Mouse (Mus musculus): ENCODE measurements around the gene 9330182L06Rik. TPM values are rescaled to one million over a fixed set of nuclear protein-coding genes. Genes with fewer than 3 reads are reported as not detected.

Gene 9330182L06Rik
- polyA plus RNA-seq, 1 experiment from 2014 or later = 2.5 TPM

GRCm38 (mm10) chr5:9364937-9365336 lies 99.0 kb downstream of the 9330182L06Rik start:
- no peaks in the 10 kb centered on the region for H3K27me3 ChIP-seq (replicated peaks)
- H3K9ac ChIP-seq = no peak overlapping the region
- ATAC-seq (ENCODE audit: insufficient number of reproducible peaks, low FRiP score) = no peak
- no peak overlapping the region for H3K4me3 ChIP-seq
- 65% methylated on average over 1 of the region's 1 CpGs for WGBS
- no peaks in the 10 kb centered on the region for H3K4me1 ChIP-seq (replicated peaks)
- no peak overlapping the region for H3K27ac ChIP-seq (ENCODE audit: poor library complexity, severe bottlenecking)
- no peaks in the 10 kb centered on the region for H3K9me3 ChIP-seq (replicated peaks)
- no peak overlapping the region for H3K4me2 ChIP-seq
- no peaks in the 10 kb centered on the region for H3K36me3 ChIP-seq

DNA sequence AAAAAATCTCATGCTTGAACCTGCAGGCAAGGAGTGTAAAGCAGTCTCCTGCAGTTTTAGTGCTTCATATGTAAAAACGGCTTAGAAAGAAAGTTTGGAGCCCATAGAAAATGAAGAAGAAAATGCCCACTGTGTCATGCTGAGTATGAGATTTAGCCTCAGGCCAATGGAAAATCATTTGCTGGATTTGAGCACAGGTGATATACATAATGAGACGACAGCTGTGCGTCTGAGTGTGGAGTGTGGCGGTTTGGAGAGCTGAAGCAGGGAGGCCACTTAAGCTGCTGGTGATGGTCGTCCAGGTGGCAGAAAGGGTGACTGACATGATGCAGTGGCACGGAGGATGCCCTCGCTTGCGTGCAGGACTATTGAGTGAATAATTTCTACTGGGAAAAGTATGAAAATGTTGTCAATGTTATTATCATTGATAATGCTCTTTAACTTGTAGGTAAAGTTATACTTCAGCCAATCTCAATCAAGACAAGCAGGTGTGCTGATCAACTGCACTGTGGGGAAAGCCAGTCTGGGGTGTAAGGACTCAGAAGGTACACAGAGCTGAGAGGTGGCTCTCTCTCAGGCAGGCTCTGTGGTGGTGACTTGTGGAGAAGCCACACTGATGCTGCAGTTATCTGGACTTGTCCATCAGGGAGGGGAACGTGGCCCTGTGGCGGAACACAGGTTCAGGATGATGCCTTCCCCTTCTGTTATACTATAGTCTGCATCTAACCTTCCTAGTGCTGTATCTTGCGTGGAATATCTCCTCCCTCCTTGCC lies 102.2 kb downstream of the 9330182L06Rik start:
- ATAC-seq (ENCODE audit: insufficient number of reproducible peaks, low FRiP score) = no peak
- 64% methylated on average over 11 of the region's 11 CpGs for WGBS

DNA sequence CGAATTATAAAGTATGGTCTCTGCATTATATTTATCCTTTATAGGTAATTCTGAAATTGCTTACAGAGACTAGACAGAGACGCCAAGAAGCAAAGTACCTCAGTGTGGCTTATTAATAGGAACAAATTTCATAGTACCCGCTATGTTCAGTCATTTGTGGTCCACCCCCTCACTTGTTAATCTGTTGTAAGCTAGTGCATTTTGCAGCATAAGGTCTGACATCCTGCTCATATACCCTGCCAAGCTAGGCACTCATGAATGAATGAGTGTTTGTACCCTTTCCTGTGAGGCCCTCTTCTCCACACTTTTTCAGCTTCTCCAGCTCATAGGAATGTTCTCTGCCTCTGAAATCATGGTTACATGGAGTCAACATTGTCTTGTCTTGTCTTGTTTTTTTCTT lies 105.2 kb downstream of the 9330182L06Rik start:
- no peak for ATAC-seq (ENCODE audit: insufficient number of reproducible peaks, low FRiP score)
- no peak overlapping the region for H3K27ac ChIP-seq (ENCODE audit: poor library complexity, severe bottlenecking)
- no peaks in the 10 kb centered on the region for H3K4me1 ChIP-seq (replicated peaks)
- H3K27me3 ChIP-seq (replicated peaks) = no peaks in the 10 kb centered on the region
- H3K9ac ChIP-seq = no peak overlapping the region
- no peak overlapping the region for H3K4me3 ChIP-seq
- no peaks in the 10 kb centered on the region for H3K9me3 ChIP-seq (replicated peaks)
- no peak overlapping the region for H3K4me2 ChIP-seq
- no peaks in the 10 kb centered on the region for H3K36me3 ChIP-seq
- 82% methylated on average over 3 of the region's 3 CpGs for WGBS

More for the DNA sequence above, 102.2 kb downstream of the 9330182L06Rik start:
- Histone ChIP-seq H3K36me3 (no peaks in the 10 kb centered on the region), H3K4me2 (no peak overlapping the region), H3K27ac (ENCODE audit: poor library complexity, severe bottlenecking) (no peak overlapping the region), H3K4me1 (replicated peaks) (no peaks in the 10 kb centered on the region), H3K27me3 (replicated peaks) (no peaks in the 10 kb centered on the region), H3K4me3 (no peak overlapping the region), H3K9ac (no peak overlapping the region), H3K9me3 (replicated peaks) (no peaks in the 10 kb centered on the region)

DNA sequence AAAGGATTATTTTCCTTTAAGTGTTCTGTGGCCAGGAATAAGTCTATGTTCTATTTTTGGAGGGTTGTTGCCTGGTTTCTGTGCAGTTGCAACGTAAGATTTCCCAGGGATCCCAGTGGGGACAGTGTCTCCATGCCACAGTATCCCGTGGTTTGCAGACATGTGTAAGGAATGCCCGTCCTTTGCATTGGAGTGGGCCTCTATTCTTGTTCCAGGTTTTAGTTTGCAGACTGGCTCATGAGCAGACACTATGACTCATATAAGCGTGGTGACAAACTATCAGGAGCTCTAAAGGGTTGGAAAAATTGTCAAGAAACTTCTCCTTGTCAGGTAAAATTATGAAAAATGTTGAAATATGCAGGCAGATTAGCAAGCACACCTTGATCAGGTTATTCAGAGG lies 107.4 kb downstream of the 9330182L06Rik start:
- H3K9ac ChIP-seq = no peak overlapping the region
- no peaks in the 10 kb centered on the region for H3K36me3 ChIP-seq
- H3K4me1 ChIP-seq (replicated peaks) = no peaks in the 10 kb centered on the region
- no peak overlapping the region for H3K4me3 ChIP-seq
- no peak overlapping the region for H3K27ac ChIP-seq (ENCODE audit: poor library complexity, severe bottlenecking)
- H3K9me3 ChIP-seq (replicated peaks) = no peaks in the 10 kb centered on the region
- H3K27me3 ChIP-seq (replicated peaks) = no peaks in the 10 kb centered on the region
- 69% methylated on average over 4 of the region's 4 CpGs for WGBS
- no peak for ATAC-seq (ENCODE audit: insufficient number of reproducible peaks, low FRiP score)
- no peak overlapping the region for H3K4me2 ChIP-seq

GRCm38 (mm10) chr5:9389968-9390367 lies 124.0 kb downstream of the 9330182L06Rik start:
- Histone ChIP-seq H3K36me3 (no peaks in the 10 kb centered on the region), H3K9ac (no peak overlapping the region), H3K4me3 (no peak overlapping the region), H3K27me3 (replicated peaks) (no peaks in the 10 kb centered on the region), H3K4me1 (replicated peaks) (no peaks in the 10 kb centered on the region), H3K9me3 (replicated peaks) (no peaks in the 10 kb centered on the region), H3K4me2 (no peak overlapping the region), H3K27ac (ENCODE audit: poor library complexity, severe bottlenecking) (no peak overlapping the region)
- WGBS = 65% methylated on average over 7 of the region's 7 CpGs
- no peak for ATAC-seq (ENCODE audit: insufficient number of reproducible peaks, low FRiP score)

DNA sequence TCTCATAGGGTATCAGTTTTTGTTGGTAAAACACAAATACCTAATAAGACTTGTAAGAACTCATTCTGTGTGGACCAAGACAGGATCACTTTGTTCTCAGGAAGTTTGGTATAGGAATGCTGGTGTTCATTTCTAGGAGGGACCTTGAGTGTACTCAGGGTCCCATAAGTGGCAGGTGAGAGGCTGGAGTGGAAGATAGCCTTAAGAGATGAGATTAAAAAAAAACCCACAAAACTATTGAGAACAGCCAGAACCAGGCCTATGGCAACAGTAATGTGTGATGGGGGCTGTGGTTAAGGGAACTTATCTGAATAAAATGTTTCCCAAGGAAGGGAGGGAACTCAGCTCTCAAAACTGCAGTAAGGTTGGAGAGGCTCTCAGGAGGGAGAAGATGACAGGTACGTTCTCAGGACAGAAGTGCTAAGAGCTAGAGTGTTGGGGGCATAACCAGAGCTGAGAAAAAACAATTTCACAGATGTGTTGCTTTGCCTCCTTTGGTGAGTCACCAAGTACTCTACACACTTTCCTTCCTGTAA lies 126.0 kb downstream of the 9330182L06Rik start:
- no peaks in the 10 kb centered on the region for H3K4me1 ChIP-seq (replicated peaks)
- no peak overlapping the region for H3K27ac ChIP-seq (ENCODE audit: poor library complexity, severe bottlenecking)
- H3K9ac ChIP-seq = no peak overlapping the region
- 48% methylated on average over 1 of the region's 1 CpGs for WGBS
- no peak overlapping the region for H3K4me3 ChIP-seq
- no peak overlapping the region for H3K4me2 ChIP-seq
- ATAC-seq (ENCODE audit: insufficient number of reproducible peaks, low FRiP score) = no peak
- no peaks in the 10 kb centered on the region for H3K36me3 ChIP-seq
- no peaks in the 10 kb centered on the region for H3K27me3 ChIP-seq (replicated peaks)
- H3K9me3 ChIP-seq (replicated peaks) = no peaks in the 10 kb centered on the region

GRCm38 (mm10) chr5:9417098-9417497 lies 151.2 kb downstream of the 9330182L06Rik start:
- Histone ChIP-seq H3K27ac (ENCODE audit: poor library complexity, severe bottlenecking) (no peak overlapping the region), H3K27me3 (replicated peaks) (no peaks in the 10 kb centered on the region), H3K4me2 (no peak overlapping the region), H3K9ac (no peak overlapping the region), H3K4me3 (no peak overlapping the region), H3K4me1 (replicated peaks) (no peaks in the 10 kb centered on the region), H3K36me3 (no peaks in the 10 kb centered on the region), H3K9me3 (replicated peaks) (no peaks in the 10 kb centered on the region)
- 76% methylated on average over 7 of the region's 7 CpGs for WGBS
- no peak for ATAC-seq (ENCODE audit: insufficient number of reproducible peaks, low FRiP score)

- ATAC-seq (ENCODE audit: insufficient number of reproducible peaks, low FRiP score) = no peak
- Histone ChIP-seq H3K4me3 (no peak overlapping the region), H3K36me3 (no peaks in the 10 kb centered on the region), H3K27me3 (replicated peaks) (no peaks in the 10 kb centered on the region), H3K4me2 (no peak overlapping the region), H3K4me1 (replicated peaks) (no peaks in the 10 kb centered on the region), H3K27ac (ENCODE audit: poor library complexity, severe bottlenecking) (no peak overlapping the region), H3K9ac (no peak overlapping the region), H3K9me3 (replicated peaks) (no peaks in the 10 kb centered on the region)
- WGBS = 86% methylated on average over 9 of the region's 9 CpGs
These were observed 151.9 kb downstream of the 9330182L06Rik start for GRCm38 (mm10) chr5:9417802-9418201.

GRCm38 (mm10) chr5:9419964-9420363 lies 154.0 kb downstream of the 9330182L06Rik start:
- 48% methylated on average over 1 of the region's 1 CpGs for WGBS
- Histone ChIP-seq H3K4me2 (no peak overlapping the region), H3K4me3 (no peak overlapping the region), H3K4me1 (replicated peaks) (no peaks in the 10 kb centered on the region), H3K36me3 (no peaks in the 10 kb centered on the region), H3K9ac (no peak overlapping the region), H3K27me3 (replicated peaks) (no peaks in the 10 kb centered on the region), H3K27ac (ENCODE audit: poor library complexity, severe bottlenecking) (no peak overlapping the region), H3K9me3 (replicated peaks) (no peaks in the 10 kb centered on the region)
- ATAC-seq (ENCODE audit: insufficient number of reproducible peaks, low FRiP score) = no peak

- WGBS = 68% methylated on average over 2 of the region's 2 CpGs
- H3K4me1 ChIP-seq (replicated peaks) = no peaks in the 10 kb centered on the region
- H3K4me3 ChIP-seq = no peak overlapping the region
- H3K9ac ChIP-seq = no peak overlapping the region
- H3K9me3 ChIP-seq (replicated peaks) = no peaks in the 10 kb centered on the region
- H3K27me3 ChIP-seq (replicated peaks) = no peaks in the 10 kb centered on the region
- no peak overlapping the region for H3K27ac ChIP-seq (ENCODE audit: poor library complexity, severe bottlenecking)
- ATAC-seq (ENCODE audit: insufficient number of reproducible peaks, low FRiP score) = no peak
- H3K4me2 ChIP-seq = no peak overlapping the region
- H3K36me3 ChIP-seq = no peaks in the 10 kb centered on the region
These were observed 158.5 kb downstream of the 9330182L06Rik start for GRCm38 (mm10) chr5:9424464-9424863.

GRCm38 (mm10) chr5:9427165-9427564 lies 161.2 kb downstream of the 9330182L06Rik start:
- WGBS = 63% methylated on average over 2 of the region's 2 CpGs
- Histone ChIP-seq H3K4me2 (no peak overlapping the region), H3K27me3 (replicated peaks) (no peaks in the 10 kb centered on the region), H3K9me3 (replicated peaks) (no peaks in the 10 kb centered on the region), H3K9ac (no peak overlapping the region), H3K27ac (ENCODE audit: poor library complexity, severe bottlenecking) (no peak overlapping the region), H3K36me3 (no peaks in the 10 kb centered on the region), H3K4me1 (replicated peaks) (no peaks in the 10 kb centered on the region), H3K4me3 (no peak overlapping the region)
- ATAC-seq (ENCODE audit: insufficient number of reproducible peaks, low FRiP score) = no peak

All from heart, embryonic 12.5 days (tissue).